Mouse (Mus musculus): Measurements from ENCODE around the gene H2-Aa. TPM values are rescaled to one million over a fixed set of nuclear protein-coding genes. Genes with fewer than 3 reads are reported as not detected.
A peak's percentile ranks its signal among the peaks of the same experiment; 100 is the strongest.

H2-Aa gene
- polyA plus RNA-seq, 1 experiment from 2014 or later = 0.96 TPM

GRCm38 (mm10) chr17:34240366-34240765, 47.3 kb downstream of the H2-Aa start:
- Histone ChIP-seq H3K9ac (no peak overlapping the region), H3K36me3 (no peaks in the 10 kb centered on the region), H3K4me2 (no peak overlapping the region), H3K4me3 (replicated peaks) (no peak overlapping the region), H3K9me3 (replicated peaks) (no peaks in the 10 kb centered on the region), H3K27me3 (no peaks in the 10 kb centered on the region), H3K27ac (0 out of 2 replicates have a peak overlapping the region, but pooled peaks have one; percentile 53), H3K4me1 (replicated peaks) (no peaks in the 10 kb centered on the region)
- 35% methylated on average over 3 of the region's 3 CpGs for WGBS (ENCODE audit: insufficient replicate concordance)
- ATAC-seq (ENCODE audit: low read depth) (no peak), DNase-seq (no peak)

DNA sequence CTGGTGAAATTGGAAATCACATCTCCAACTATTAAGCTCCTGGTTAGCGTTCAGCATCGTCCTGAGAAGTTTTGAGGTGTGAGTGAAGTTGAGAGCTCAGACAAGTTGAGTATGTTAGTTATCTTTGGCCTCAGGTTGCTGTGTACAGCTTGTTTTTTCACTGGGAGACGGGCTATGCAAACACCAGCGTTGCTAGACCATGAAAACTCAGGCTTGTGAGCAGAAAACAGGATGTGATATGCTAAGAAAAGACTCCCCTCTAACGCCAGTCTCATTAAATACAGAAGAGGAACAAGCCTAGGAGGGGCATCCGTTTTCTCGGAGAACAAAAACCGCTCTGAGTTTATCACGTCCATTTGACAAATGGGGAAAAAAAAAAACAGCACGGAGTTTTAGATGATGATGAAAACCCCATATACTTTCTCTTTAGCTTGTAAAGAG, 48.0 kb downstream of the H2-Aa start:
- Histone ChIP-seq H3K4me3 (replicated peaks) (no peak overlapping the region), H3K9me3 (replicated peaks) (no peaks in the 10 kb centered on the region), H3K27ac (0 out of 2 replicates have a peak overlapping the region, but pooled peaks have one; percentile 53), H3K9ac (no peak overlapping the region), H3K27me3 (no peaks in the 10 kb centered on the region), H3K36me3 (no peaks in the 10 kb centered on the region), H3K4me1 (replicated peaks) (no peaks in the 10 kb centered on the region), H3K4me2 (peak overlapping the region; percentile 41)
- 19% methylated on average over 10 of the region's 10 CpGs for WGBS (ENCODE audit: insufficient replicate concordance)
- no peak for ATAC-seq (ENCODE audit: low read depth)
- DNase-seq = no peak

DNA sequence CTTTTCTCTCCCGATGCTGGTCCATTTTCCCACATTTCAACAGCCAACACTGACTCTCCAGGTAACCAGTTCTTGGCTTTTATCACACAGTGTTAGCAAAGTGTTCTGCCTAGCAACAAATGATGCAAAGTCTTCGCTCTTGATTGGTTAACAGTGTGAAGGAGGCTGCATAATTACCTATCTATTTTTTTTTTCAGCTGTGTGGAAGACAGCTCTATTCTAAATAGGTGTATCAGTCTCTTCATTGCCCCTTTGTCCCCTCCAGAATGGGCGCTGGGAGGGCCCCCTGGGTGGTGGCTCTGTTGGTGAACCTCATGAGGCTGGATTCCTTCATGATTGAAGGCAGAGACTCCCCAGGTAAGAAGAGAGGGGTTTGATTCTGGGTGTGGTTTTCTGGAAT, 48.9 kb downstream of the H2-Aa start, which contains the start of gene H2-Ob:
Gene H2-Ob, plus strand, starts transcription at position 198 of the 400 bp plus-strand sequence.
- ATAC-seq (ENCODE audit: low read depth) (no peak), DNase-seq (no peak)
- Histone ChIP-seq H3K9me3 (replicated peaks) (no peaks in the 10 kb centered on the region), H3K27me3 (no peaks in the 10 kb centered on the region), H3K27ac (no peak within 1 kb of the TSS), H3K4me1 (replicated peaks) (no peaks in the 10 kb centered on the region), H3K9ac (no peak within 1 kb of the TSS), H3K4me3 (replicated peaks) (no peak within 1 kb of the TSS), H3K4me2 (peak within 1 kb of the TSS; percentile 41; the same call in 1 of the 2 replicates), H3K36me3 (no peaks in the 10 kb centered on the region)
- 39% methylated on average over 3 of the region's 3 CpGs for WGBS (ENCODE audit: insufficient replicate concordance)

GRCm38 (mm10) chr17:34237741-34238140, 49.9 kb downstream of the H2-Aa start:
- H3K36me3 ChIP-seq = no peaks in the 10 kb centered on the region
- no peak overlapping the region for H3K9ac ChIP-seq
- no peak overlapping the region for H3K4me2 ChIP-seq
- DNase-seq (no peak), ATAC-seq (ENCODE audit: low read depth) (no peak)
- H3K4me3 ChIP-seq (replicated peaks) = no peak overlapping the region
- H3K4me1 ChIP-seq (replicated peaks) = no peaks in the 10 kb centered on the region
- 56% methylated on average over 3 of the region's 3 CpGs for WGBS (ENCODE audit: insufficient replicate concordance)
- no peak overlapping the region for H3K27ac ChIP-seq
- no peaks in the 10 kb centered on the region for H3K27me3 ChIP-seq
- no peaks in the 10 kb centered on the region for H3K9me3 ChIP-seq (replicated peaks)

GRCm38 (mm10) chr17:34236691-34237090, 50.9 kb downstream of the H2-Aa start:
- Histone ChIP-seq H3K9ac (no peak overlapping the region), H3K9me3 (replicated peaks) (no peaks in the 10 kb centered on the region), H3K4me1 (replicated peaks) (no peaks in the 10 kb centered on the region), H3K36me3 (no peaks in the 10 kb centered on the region), H3K4me3 (replicated peaks) (no peak overlapping the region), H3K27ac (no peak overlapping the region), H3K27me3 (no peaks in the 10 kb centered on the region), H3K4me2 (no peak overlapping the region)
- ATAC-seq (ENCODE audit: low read depth) (no peak), DNase-seq (no peak)
- 65% methylated on average over 5 of the region's 5 CpGs for WGBS (ENCODE audit: insufficient replicate concordance)

GRCm38 (mm10) chr17:34234926-34235325, 52.7 kb downstream of the H2-Aa start:
- no peak overlapping the region for H3K4me2 ChIP-seq
- ATAC-seq (ENCODE audit: low read depth) = peak; percentile 64
- H3K4me3 ChIP-seq (replicated peaks) = no peak overlapping the region
- H3K27me3 ChIP-seq = no peaks in the 10 kb centered on the region
- WGBS (ENCODE audit: insufficient replicate concordance) = 37% methylated on average over 9 of the region's 9 CpGs
- no peaks in the 10 kb centered on the region for H3K9me3 ChIP-seq (replicated peaks)
- no peak overlapping the region for H3K9ac ChIP-seq
- no peaks in the 10 kb centered on the region for H3K4me1 ChIP-seq (replicated peaks)
- H3K36me3 ChIP-seq = no peaks in the 10 kb centered on the region
- peak; percentile 39 for DNase-seq
- H3K27ac ChIP-seq = no peak overlapping the region

Other genes starting within 250 kb of the H2-Aa start
- gene Col11a2, start 248.4 kb downstream of the H2-Aa start, polyA plus RNA-seq (2015; fragmentation: Nextera tagmentation; extraction: Ambion mirVana) = 0.32 and 0.54 TPM in 2 replicates
- 0.39 and 0.41 TPM in 2 replicates for gene H2-Oa, start 195.5 kb downstream of the H2-Aa start, polyA plus RNA-seq (2015; fragmentation: Nextera tagmentation; extraction: Ambion mirVana)
- 4.4 and 5.2 TPM in 2 replicates for gene H2-DMa, start 168.3 kb downstream of the H2-Aa start, polyA plus RNA-seq (2015; fragmentation: Nextera tagmentation; extraction: Ambion mirVana)
- 42.0 and 53.3 TPM in 2 replicates for gene Brd2, start 165.2 kb downstream of the H2-Aa start, polyA plus RNA-seq (2015; fragmentation: Nextera tagmentation; extraction: Ambion mirVana)
- 0.31 and 0.36 TPM in 2 replicates for gene H2-DMb2, start 144.5 kb downstream of the H2-Aa start, polyA plus RNA-seq (2015; fragmentation: Nextera tagmentation; extraction: Ambion mirVana)
- 0.54 and 0.62 TPM in 2 replicates for gene H2-DMb1, start 134.8 kb downstream of the H2-Aa start, polyA plus RNA-seq (2015; fragmentation: Nextera tagmentation; extraction: Ambion mirVana)
- 2.4 and 3.2 TPM in 2 replicates for gene Tap1, start 100.3 kb downstream of the H2-Aa start, polyA plus RNA-seq (2015; fragmentation: Nextera tagmentation; extraction: Ambion mirVana)
- gene Psmb9, start 100.1 kb downstream of the H2-Aa start, polyA plus RNA-seq (2015; fragmentation: Nextera tagmentation; extraction: Ambion mirVana) = 6.6 and 7.7 TPM in 2 replicates
- gene Psmb8, start 90.1 kb downstream of the H2-Aa start, polyA plus RNA-seq (2015; fragmentation: Nextera tagmentation; extraction: Ambion mirVana) = 15.3 and 18.0 TPM in 2 replicates
- gene Tap2, start 84.3 kb downstream of the H2-Aa start, polyA plus RNA-seq (2015; fragmentation: Nextera tagmentation; extraction: Ambion mirVana) = 5.7 and 6.1 TPM in 2 replicates
- gene H2-Ob, start 48.9 kb downstream of the H2-Aa start, polyA plus RNA-seq (2015; fragmentation: Nextera tagmentation; extraction: Ambion mirVana) = 0.08 TPM in 1 of 2 replicates, not detected in the other
- 2.2 and 2.3 TPM in 2 replicates for gene H2-Ab1, start 30.1 kb downstream of the H2-Aa start, polyA plus RNA-seq (2015; fragmentation: Nextera tagmentation; extraction: Ambion mirVana)
- 0.81 and 0.88 TPM in 2 replicates for gene H2-Eb1, start 18.0 kb upstream of the H2-Aa start, polyA plus RNA-seq (2015; fragmentation: Nextera tagmentation; extraction: Ambion mirVana)
- not detected in 2 replicates for gene H2-Eb2, start 37.8 kb upstream of the H2-Aa start, polyA plus RNA-seq (2015; fragmentation: Nextera tagmentation; extraction: Ambion mirVana)
- gene Btnl2, start 67.0 kb upstream of the H2-Aa start, polyA plus RNA-seq (2015; fragmentation: Nextera tagmentation; extraction: Ambion mirVana) = 0.05 TPM in 1 of 2 replicates, not detected in the other
- gene Btnl1, start 89.3 kb upstream of the H2-Aa start, polyA plus RNA-seq (2015; fragmentation: Nextera tagmentation; extraction: Ambion mirVana) = not detected in 2 replicates
- gene BC051142, start 111.0 kb upstream of the H2-Aa start, polyA plus RNA-seq (2015; fragmentation: Nextera tagmentation; extraction: Ambion mirVana) = 0.21 TPM in 1 of 2 replicates, not detected in the other
- gene Btnl4, start 189.5 kb upstream of the H2-Aa start, polyA plus RNA-seq (2015; fragmentation: Nextera tagmentation; extraction: Ambion mirVana) = not detected in 2 replicates
- gene Btnl6, start 229.5 kb upstream of the H2-Aa start, polyA plus RNA-seq (2015; fragmentation: Nextera tagmentation; extraction: Ambion mirVana) = not detected in 2 replicates